Mouse (Mus musculus): ENCODE data around the gene Plcd3. TPM values are rescaled to one million over a fixed set of nuclear protein-coding genes. Genes with fewer than 3 reads are reported as not detected.

Plcd3 gene
- polyA plus RNA-seq, 1 experiment from 2014 or later, result 3.6 TPM

DNA sequence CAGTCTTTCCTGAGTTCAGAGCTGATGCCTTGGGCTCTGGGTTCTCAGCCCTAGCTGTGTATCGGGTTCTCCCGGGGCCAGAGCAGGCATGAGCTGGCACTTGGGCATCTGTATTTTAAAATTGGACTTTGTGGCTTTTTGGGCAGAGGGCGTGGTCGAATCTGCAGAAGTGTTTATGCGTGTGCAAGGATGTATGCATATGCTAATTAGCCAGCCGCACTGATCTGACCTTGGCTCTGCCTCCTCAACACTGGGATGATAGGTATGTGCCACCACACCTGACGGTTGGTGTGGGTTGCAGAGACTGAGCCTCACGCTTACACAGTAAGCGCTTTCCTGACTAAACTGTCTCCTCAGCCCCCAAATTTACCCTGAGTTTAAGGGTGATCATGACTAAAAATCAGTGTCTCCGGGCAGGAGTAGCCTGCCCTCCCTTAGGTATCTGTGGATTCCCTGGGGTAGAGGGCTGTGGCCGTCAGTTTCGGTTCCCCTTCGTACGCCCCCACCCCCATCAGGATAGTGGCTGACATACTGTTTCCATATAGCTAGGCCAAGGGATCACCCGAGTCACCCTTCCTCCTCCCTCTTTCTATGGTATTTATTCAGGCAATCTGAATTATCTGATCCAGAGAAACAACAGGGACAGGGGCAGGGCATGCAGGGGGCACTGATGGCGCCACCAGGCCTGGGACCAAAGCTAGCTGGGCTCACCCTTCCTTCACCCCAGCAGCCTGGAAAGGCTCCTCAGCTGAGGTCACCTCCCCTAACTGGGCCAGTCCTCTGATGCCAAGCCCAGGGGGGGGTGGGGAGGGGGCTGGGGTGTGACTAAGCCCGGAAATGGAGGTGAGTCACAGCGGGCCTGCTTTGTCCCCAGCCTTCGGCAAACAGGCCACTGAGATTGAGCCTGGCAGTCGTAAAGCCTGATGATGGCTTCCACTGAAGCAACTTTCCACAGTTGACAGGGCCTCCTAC lies 7.3 kb downstream of the Plcd3 start:
- no peaks in the 10 kb centered on the region for H3K9me3 ChIP-seq
- H3K4me1 ChIP-seq, result peaks cover 23% of the 10 kb centered on the region
- no peak overlapping the region for H3K4me2 ChIP-seq
- WGBS, result 67% methylated on average over 20 of the region's 20 CpGs
- H3K4me3 ChIP-seq, result no peak overlapping the region
- no peak overlapping the region for H3K27ac ChIP-seq
- H3K27me3 ChIP-seq, result no peaks in the 10 kb centered on the region
- H3K36me3 ChIP-seq, result no peaks in the 10 kb centered on the region
- H3K9ac ChIP-seq, result no peak overlapping the region
- ATAC-seq (ENCODE audit: borderline replicate concordance, extremely low read depth, low FRiP score, low TSS enrichment), result no peak

GRCm38 (mm10) chr11:103093306-103093705 lies 8.2 kb downstream of the Plcd3 start:
- WGBS, result 73% methylated on average over 7 of the region's 7 CpGs
- H3K4me2 ChIP-seq, result no peak overlapping the region
- no peak for ATAC-seq (ENCODE audit: borderline replicate concordance, extremely low read depth, low FRiP score, low TSS enrichment)
- H3K36me3 ChIP-seq, result no peaks in the 10 kb centered on the region
- peaks cover 23% of the 10 kb centered on the region for H3K4me1 ChIP-seq
- no peaks in the 10 kb centered on the region for H3K27me3 ChIP-seq
- H3K27ac ChIP-seq, result no peak overlapping the region
- H3K9me3 ChIP-seq, result no peaks in the 10 kb centered on the region
- H3K9ac ChIP-seq, result no peak overlapping the region
- H3K4me3 ChIP-seq, result no peak overlapping the region

- no peak overlapping the region for H3K4me2 ChIP-seq
- no peaks in the 10 kb centered on the region for H3K36me3 ChIP-seq
- 62% methylated on average over 6 of the region's 6 CpGs for WGBS
- peaks cover 33% of the 10 kb centered on the region for H3K27me3 ChIP-seq
- no peak overlapping the region for H3K27ac ChIP-seq
- ATAC-seq (ENCODE audit: borderline replicate concordance, extremely low read depth, low FRiP score, low TSS enrichment), result no peak
- H3K4me1 ChIP-seq, result peaks cover 10% of the 10 kb centered on the region
- H3K9me3 ChIP-seq, result no peaks in the 10 kb centered on the region
- H3K4me3 ChIP-seq, result no peak overlapping the region
- no peak overlapping the region for H3K9ac ChIP-seq
Observed at GRCm38 (mm10) chr11:103081631-103082030, 19.8 kb downstream of the Plcd3 start.

DNA sequence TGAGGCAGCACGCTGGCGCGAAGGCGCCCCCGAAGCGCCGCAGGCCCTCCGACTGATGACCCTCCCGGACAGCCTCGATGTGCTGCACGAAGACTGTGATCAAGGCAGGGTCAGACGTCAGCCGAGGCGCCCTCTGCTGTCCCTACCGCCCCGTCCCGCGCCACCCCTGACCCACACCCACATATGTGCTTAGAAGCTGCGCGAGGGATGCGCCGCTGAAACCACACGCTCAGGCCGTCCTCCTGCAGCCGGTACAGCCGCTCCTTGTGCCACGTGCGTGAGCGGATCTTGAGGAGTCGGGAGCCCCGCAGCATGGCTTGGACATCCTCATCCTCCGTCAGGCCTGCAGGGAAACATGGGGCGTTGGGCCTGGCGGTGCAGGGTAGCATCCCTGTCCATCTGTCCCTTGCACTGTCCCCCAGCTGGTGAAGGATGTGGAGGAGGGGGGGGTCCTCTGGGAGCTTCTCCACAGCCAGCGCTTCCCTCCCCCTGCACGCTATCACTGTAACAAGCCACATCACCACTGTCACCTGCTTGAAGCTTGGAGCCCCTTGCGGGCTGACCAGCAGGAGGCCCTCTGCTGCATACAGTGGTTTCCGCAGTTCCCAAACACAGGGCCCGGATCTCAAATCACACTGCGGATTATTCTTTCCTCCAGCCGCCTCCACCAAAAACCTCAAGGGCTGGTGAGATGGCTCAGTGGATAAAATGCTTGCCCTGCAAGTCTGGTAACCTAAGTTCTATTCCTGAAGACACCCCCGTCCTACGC lies 21.0 kb downstream of the Plcd3 start:
- peak; percentile 27; the same call in 1 of the 2 replicates for ATAC-seq (ENCODE audit: borderline replicate concordance, extremely low read depth, low FRiP score, low TSS enrichment)

GRCm38 (mm10) chr11:103078131-103078530 lies 23.3 kb downstream of the Plcd3 start:
- Histone ChIP-seq H3K4me3 (no peak overlapping the region), H3K27ac (no peak overlapping the region), H3K4me1 (peaks cover 23% of the 10 kb centered on the region), H3K9me3 (no peaks in the 10 kb centered on the region), H3K4me2 (no peak overlapping the region), H3K9ac (no peak overlapping the region), H3K36me3 (no peaks in the 10 kb centered on the region), H3K27me3 (peaks cover 33% of the 10 kb centered on the region)
- WGBS, result 70% methylated on average over 11 of the region's 11 CpGs
- ATAC-seq (ENCODE audit: borderline replicate concordance, extremely low read depth, low FRiP score, low TSS enrichment), result no peak

More for the DNA sequence above, 21.0 kb downstream of the Plcd3 start:
- H3K4me3 ChIP-seq, result peak overlapping the region; percentile 32
- no peak overlapping the region for H3K27ac ChIP-seq
- no peaks in the 10 kb centered on the region for H3K9me3 ChIP-seq
- H3K27me3 ChIP-seq, result peaks cover 33% of the 10 kb centered on the region
- H3K4me2 ChIP-seq, result peak overlapping the region; percentile 55
- H3K36me3 ChIP-seq, result no peaks in the 10 kb centered on the region
- no peak overlapping the region for H3K9ac ChIP-seq
- H3K4me1 ChIP-seq, result peaks cover 10% of the 10 kb centered on the region
- 5% methylated on average over 43 of the region's 43 CpGs for WGBS

- Histone ChIP-seq H3K4me2 (no peak overlapping the region), H3K9me3 (no peaks in the 10 kb centered on the region), H3K9ac (no peak overlapping the region), H3K27me3 (peaks cover 26% of the 10 kb centered on the region), H3K4me3 (no peak overlapping the region), H3K4me1 (peaks cover 23% of the 10 kb centered on the region), H3K36me3 (no peaks in the 10 kb centered on the region), H3K27ac (no peak overlapping the region)
- 79% methylated on average over 8 of the region's 8 CpGs for WGBS
- ATAC-seq (ENCODE audit: borderline replicate concordance, extremely low read depth, low FRiP score, low TSS enrichment), result no peak
Observed at GRCm38 (mm10) chr11:103076581-103076980, 24.9 kb downstream of the Plcd3 start.

GRCm38 (mm10) chr11:103076010-103076409 lies 25.4 kb downstream of the Plcd3 start:
- Histone ChIP-seq H3K27me3 (peaks cover 20% of the 10 kb centered on the region), H3K4me2 (no peak overlapping the region), H3K9ac (no peak overlapping the region), H3K4me1 (peaks cover 23% of the 10 kb centered on the region), H3K4me3 (no peak overlapping the region), H3K36me3 (no peaks in the 10 kb centered on the region), H3K9me3 (no peaks in the 10 kb centered on the region), H3K27ac (no peak overlapping the region)
- ATAC-seq (ENCODE audit: borderline replicate concordance, extremely low read depth, low FRiP score, low TSS enrichment), result no peak
- WGBS, result 84% methylated on average over 7 of the region's 7 CpGs

DNA sequence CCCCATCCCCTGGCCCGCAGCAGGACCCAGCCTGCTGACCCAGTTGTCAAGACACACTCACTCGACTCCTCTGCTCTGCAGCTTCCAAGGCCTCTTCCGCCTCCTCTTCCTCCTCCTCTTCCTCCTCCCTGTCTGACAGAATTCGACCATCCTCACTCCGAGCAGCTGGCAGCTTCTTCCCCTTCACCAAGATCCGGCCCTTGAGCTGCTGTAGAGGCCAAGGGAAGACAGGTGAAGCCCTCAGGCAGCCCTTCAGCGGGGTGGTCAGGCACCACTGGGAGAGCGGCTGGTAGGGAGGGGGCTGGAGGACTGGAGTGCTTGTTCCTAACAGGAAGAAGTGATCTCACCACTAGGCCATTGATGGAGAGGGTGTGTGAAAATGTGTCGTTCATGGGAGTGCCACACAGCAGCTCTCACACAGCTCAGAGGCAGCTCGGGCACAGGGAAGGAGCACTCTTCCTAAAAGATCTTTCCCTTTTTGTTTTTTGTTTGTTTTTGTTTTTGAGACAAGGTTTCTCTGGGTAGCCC lies 26.6 kb downstream of the Plcd3 start:
- whole genome bisulfite sequencing, result 13% methylated on average over 10 of the region's 10 CpGs
- H3K4me2 ChIP-seq, result peak overlapping the region; percentile 26; the same call in 1 of the 2 replicates
- ATAC-seq (ENCODE audit: borderline replicate concordance, extremely low read depth, low FRiP score, low TSS enrichment), result no peak
- H3K27me3 ChIP-seq, result peaks cover 9% of the 10 kb centered on the region
- H3K9me3 ChIP-seq, result no peaks in the 10 kb centered on the region
- H3K4me3 ChIP-seq, result no peak overlapping the region
- H3K36me3 ChIP-seq, result no peaks in the 10 kb centered on the region
- peaks cover 12% of the 10 kb centered on the region for H3K4me1 ChIP-seq
- 0 out of 2 replicates have a peak overlapping the region, but pooled peaks have one; percentile 19 for H3K27ac ChIP-seq
- H3K9ac ChIP-seq, result no peak overlapping the region

DNA sequence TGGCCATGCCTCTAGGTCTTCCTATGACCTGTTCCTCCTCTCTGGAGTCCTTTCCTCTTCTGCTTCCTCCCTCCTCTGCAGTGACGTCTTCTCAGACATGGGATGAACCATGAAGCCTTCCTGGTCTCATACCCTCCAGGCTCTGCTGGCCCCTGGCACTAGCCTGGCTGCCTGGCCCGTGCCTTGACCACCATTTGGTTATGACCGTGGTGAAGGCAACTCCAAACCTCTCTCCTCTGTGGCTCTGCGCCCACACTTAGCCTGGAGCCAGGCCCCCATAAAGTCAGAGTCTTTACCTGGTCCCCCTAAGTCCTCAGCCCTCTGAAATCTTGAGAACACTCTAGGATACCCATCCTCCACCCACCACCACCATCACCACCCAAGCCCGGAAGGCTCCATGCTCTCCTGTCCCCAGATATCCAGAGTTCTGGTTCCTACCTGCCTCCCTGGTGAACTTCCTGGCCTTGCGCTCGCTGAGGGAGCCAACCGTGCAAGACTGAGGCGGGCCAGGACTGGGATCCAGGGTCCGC lies 27.3 kb downstream of the Plcd3 start:
- Histone ChIP-seq H3K36me3 (peaks cover 2% of the 10 kb centered on the region; the same call in 1 of the 2 replicates), H3K4me2 (peak overlapping the region; percentile 26; the same call in 1 of the 2 replicates)

GRCm38 (mm10) chr11:103073671-103074070 lies 27.8 kb downstream of the Plcd3 start:
- Histone ChIP-seq H3K4me3 (no peak overlapping the region), H3K27ac (no peak overlapping the region), H3K27me3 (no peaks in the 10 kb centered on the region), H3K36me3 (peaks cover 7% of the 10 kb centered on the region), H3K4me2 (no peak overlapping the region), H3K9ac (no peak overlapping the region), H3K9me3 (no peaks in the 10 kb centered on the region), H3K4me1 (peaks cover 12% of the 10 kb centered on the region)
- WGBS, result 82% methylated on average over 7 of the region's 7 CpGs
- ATAC-seq (ENCODE audit: borderline replicate concordance, extremely low read depth, low FRiP score, low TSS enrichment), result no peak

More for the DNA sequence above, 27.3 kb downstream of the Plcd3 start:
- Histone ChIP-seq H3K4me1 (peaks cover 12% of the 10 kb centered on the region), H3K9me3 (no peaks in the 10 kb centered on the region), H3K27ac (no peak overlapping the region), H3K9ac (no peak overlapping the region), H3K27me3 (peaks cover 2% of the 10 kb centered on the region), H3K4me3 (no peak overlapping the region)
- no peak for ATAC-seq (ENCODE audit: borderline replicate concordance, extremely low read depth, low FRiP score, low TSS enrichment)
- 53% methylated on average over 10 of the region's 10 CpGs for WGBS

DNA sequence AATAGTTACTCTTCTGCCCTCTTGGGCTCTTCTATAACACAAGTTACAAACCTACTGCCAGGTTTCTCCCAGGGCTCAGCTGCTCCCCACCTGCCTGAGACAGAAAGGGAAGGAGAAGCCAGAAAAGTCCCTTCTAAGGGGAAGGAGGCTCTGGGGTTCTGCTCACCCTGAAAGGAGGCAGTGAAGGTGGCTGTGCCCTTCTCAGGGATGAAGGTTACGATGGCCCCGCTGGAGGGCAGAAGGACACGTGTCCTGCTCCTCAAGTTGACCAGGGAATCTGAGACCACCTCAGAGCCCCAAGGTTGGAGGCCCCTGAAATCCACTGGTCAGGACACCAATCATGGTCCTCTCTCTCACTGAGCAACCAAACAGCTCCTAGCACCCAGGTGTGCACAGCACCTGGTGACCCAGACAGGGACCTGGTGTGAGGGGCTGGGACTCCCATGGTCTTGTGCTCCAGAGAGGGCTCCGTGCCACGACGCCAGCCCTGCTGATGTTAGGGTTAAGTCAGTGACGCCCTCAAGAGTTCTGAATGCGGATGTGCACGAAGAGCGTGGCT lies 31.1 kb downstream of the Plcd3 start:
- Histone ChIP-seq H3K4me2 (no peak overlapping the region), H3K36me3 (peaks cover 32% of the 10 kb centered on the region), H3K9me3 (no peaks in the 10 kb centered on the region), H3K4me3 (no peak overlapping the region), H3K27me3 (no peaks in the 10 kb centered on the region), H3K9ac (no peak overlapping the region), H3K27ac (no peak overlapping the region), H3K4me1 (peaks cover 28% of the 10 kb centered on the region)
- ATAC-seq (ENCODE audit: borderline replicate concordance, extremely low read depth, low FRiP score, low TSS enrichment), result no peak
- WGBS, result 92% methylated on average over 10 of the region's 10 CpGs
